Mouse (Mus musculus): Measurements from ENCODE around the gene Ankrd9. TPM values are rescaled to one million over a fixed set of nuclear protein-coding genes. Genes with fewer than 3 reads are reported as not detected.

The Ankrd9 gene
- polyA plus RNA-seq, 2 experiments, result 11.7 to 15.6 TPM

GRCm38 (mm10) chr12:110948082-110948909 lies 30.5 kb downstream of the Ankrd9 start:
- no peak overlapping the region for H3K9ac ChIP-seq (ENCODE audit: low read depth, low read length, severe bottlenecking)
- H3K4me3 ChIP-seq (replicated peaks; ENCODE audit: low read length), result no peak overlapping the region
- no peak for DNase-seq (ENCODE audit: low spot score)
- no peaks in the 10 kb centered on the region for H3K4me1 ChIP-seq (ENCODE audit: control insufficient read depth, insufficient read depth, low read length)
- ATAC-seq (ENCODE audit: low FRiP score, low read depth), result no peak
- H3K27me3 ChIP-seq (ENCODE audit: control insufficient read depth, insufficient read depth, low read length), result no peaks in the 10 kb centered on the region
- H3K4me2 ChIP-seq (replicated peaks; ENCODE audit: low read depth, low read length, severe bottlenecking), result no peak overlapping the region
- H3K27ac ChIP-seq (replicated peaks; ENCODE audit: low read depth, low read length), result no peak overlapping the region
- H3K9me3 ChIP-seq (ENCODE audit: control insufficient read depth, low read length), result no peaks in the 10 kb centered on the region
- 93% methylated on average over 6 of the region's 6 CpGs for WGBS
- TF ChIP-seq POLR2A (IDR thresholded peaks at IDR 0.05; ENCODE audit: borderline replicate concordance, extremely low read depth, insufficient read depth, insufficient read length), result no peak
- H3K36me3 ChIP-seq (ENCODE audit: control insufficient read depth, insufficient read depth, low read length), result peaks cover 23% of the 10 kb centered on the region

- no peak overlapping the region for H3K27ac ChIP-seq (replicated peaks; ENCODE audit: low read depth, low read length)
- no peaks in the 10 kb centered on the region for H3K4me1 ChIP-seq (ENCODE audit: control insufficient read depth, insufficient read depth, low read length)
- DNase-seq (ENCODE audit: low spot score) (no peak), ATAC-seq (ENCODE audit: low FRiP score, low read depth) (no peak)
- no peak overlapping the region; the same call in 1 of the 2 replicates for H3K9ac ChIP-seq (ENCODE audit: low read depth, low read length, severe bottlenecking)
- no peak overlapping the region for H3K4me2 ChIP-seq (replicated peaks; ENCODE audit: low read depth, low read length, severe bottlenecking)
- no peak for TF ChIP-seq POLR2A (IDR thresholded peaks at IDR 0.05; ENCODE audit: borderline replicate concordance, extremely low read depth, insufficient read depth, insufficient read length)
- WGBS, result 93% methylated on average over 7 of the region's 7 CpGs
- peaks cover 35% of the 10 kb centered on the region for H3K36me3 ChIP-seq (ENCODE audit: control insufficient read depth, insufficient read depth, low read length)
- H3K4me3 ChIP-seq (replicated peaks; ENCODE audit: low read length), result no peak overlapping the region
- no peaks in the 10 kb centered on the region for H3K27me3 ChIP-seq (ENCODE audit: control insufficient read depth, insufficient read depth, low read length)
- no peaks in the 10 kb centered on the region for H3K9me3 ChIP-seq (ENCODE audit: control insufficient read depth, low read length)
These were observed 32.6 kb downstream of the Ankrd9 start for GRCm38 (mm10) chr12:110946216-110946615.

GRCm38 (mm10) chr12:110940869-110941268 lies 38.0 kb downstream of the Ankrd9 start:
- no peak for TF ChIP-seq POLR2A (IDR thresholded peaks at IDR 0.05; ENCODE audit: borderline replicate concordance, extremely low read depth, insufficient read depth, insufficient read length)
- H3K36me3 ChIP-seq (ENCODE audit: control insufficient read depth, insufficient read depth, low read length), result peaks cover 48% of the 10 kb centered on the region
- no peak overlapping the region for H3K4me2 ChIP-seq (replicated peaks; ENCODE audit: low read depth, low read length, severe bottlenecking)
- whole genome bisulfite sequencing, result 87% methylated on average over 2 of the region's 3 CpGs
- DNase-seq (ENCODE audit: low spot score) (no peak), ATAC-seq (ENCODE audit: low FRiP score, low read depth) (no peak)
- no peaks in the 10 kb centered on the region for H3K27me3 ChIP-seq (ENCODE audit: control insufficient read depth, insufficient read depth, low read length)
- H3K27ac ChIP-seq (replicated peaks; ENCODE audit: low read depth, low read length), result no peak overlapping the region
- no peaks in the 10 kb centered on the region for H3K9me3 ChIP-seq (ENCODE audit: control insufficient read depth, low read length)
- H3K4me3 ChIP-seq (replicated peaks; ENCODE audit: low read length), result no peak overlapping the region
- no peaks in the 10 kb centered on the region for H3K4me1 ChIP-seq (ENCODE audit: control insufficient read depth, insufficient read depth, low read length)
- H3K9ac ChIP-seq (ENCODE audit: low read depth, low read length, severe bottlenecking), result no peak overlapping the region

DNA sequence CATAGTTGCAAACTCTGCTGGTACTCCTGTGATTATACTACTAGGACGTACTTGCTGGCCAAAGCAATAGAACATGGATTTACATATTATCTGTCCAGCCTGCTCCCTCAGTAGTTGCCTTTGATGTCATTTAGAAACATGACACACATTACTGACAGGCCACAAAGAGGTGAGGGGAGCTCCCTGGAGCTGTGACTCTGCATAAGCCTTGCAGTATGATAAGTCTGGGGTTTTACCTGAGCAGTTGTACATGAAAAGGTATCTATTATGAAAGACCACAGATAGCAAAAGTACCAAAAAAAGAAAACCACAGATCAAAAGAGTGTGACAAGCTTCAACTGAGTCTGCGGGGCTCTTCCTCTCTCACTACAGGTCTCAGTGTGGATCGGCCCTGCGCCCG lies 39.5 kb downstream of the Ankrd9 start:
- no peak for TF ChIP-seq POLR2A (IDR thresholded peaks at IDR 0.05; ENCODE audit: borderline replicate concordance, extremely low read depth, insufficient read depth, insufficient read length)
- Histone ChIP-seq H3K27ac (replicated peaks; ENCODE audit: low read depth, low read length) (no peak overlapping the region), H3K4me1 (ENCODE audit: control insufficient read depth, insufficient read depth, low read length) (no peaks in the 10 kb centered on the region), H3K9me3 (ENCODE audit: control insufficient read depth, low read length) (no peaks in the 10 kb centered on the region), H3K36me3 (ENCODE audit: control insufficient read depth, insufficient read depth, low read length) (peaks cover 37% of the 10 kb centered on the region), H3K27me3 (ENCODE audit: control insufficient read depth, insufficient read depth, low read length) (no peaks in the 10 kb centered on the region), H3K9ac (ENCODE audit: low read depth, low read length, severe bottlenecking) (no peak overlapping the region), H3K4me3 (replicated peaks; ENCODE audit: low read length) (no peak overlapping the region), H3K4me2 (replicated peaks; ENCODE audit: low read depth, low read length, severe bottlenecking) (no peak overlapping the region)
- DNase-seq (ENCODE audit: low spot score) (no peak), ATAC-seq (ENCODE audit: low FRiP score, low read depth) (no peak)
- 90% methylated on average over 5 of the region's 5 CpGs for WGBS

DNA sequence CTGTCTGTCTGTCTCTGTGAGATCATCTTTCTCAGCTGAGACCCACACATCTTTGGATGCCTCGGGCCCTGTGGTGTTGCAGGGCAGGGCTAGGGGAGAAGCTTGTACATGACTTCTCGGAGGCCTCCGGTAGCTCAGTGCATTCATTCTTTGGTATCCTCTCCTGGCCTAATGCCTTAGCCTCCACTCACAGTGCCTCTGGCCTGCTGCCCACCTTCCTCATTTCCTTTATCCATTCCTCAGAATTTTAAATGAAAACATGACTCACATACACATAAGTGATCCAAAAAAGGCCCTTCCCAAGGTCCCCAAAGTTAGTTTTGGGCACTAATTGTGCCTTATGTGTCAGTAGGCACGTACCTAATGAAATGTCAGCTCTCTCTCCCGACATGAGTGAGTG lies 41.3 kb downstream of the Ankrd9 start:
- Histone ChIP-seq H3K4me2 (replicated peaks; ENCODE audit: low read depth, low read length, severe bottlenecking) (no peak overlapping the region), H3K9ac (ENCODE audit: low read depth, low read length, severe bottlenecking) (no peak overlapping the region), H3K27ac (replicated peaks; ENCODE audit: low read depth, low read length) (no peak overlapping the region), H3K36me3 (ENCODE audit: control insufficient read depth, insufficient read depth, low read length) (peaks cover 48% of the 10 kb centered on the region), H3K27me3 (ENCODE audit: control insufficient read depth, insufficient read depth, low read length) (no peaks in the 10 kb centered on the region), H3K4me1 (ENCODE audit: control insufficient read depth, insufficient read depth, low read length) (no peaks in the 10 kb centered on the region), H3K9me3 (ENCODE audit: control insufficient read depth, low read length) (no peaks in the 10 kb centered on the region), H3K4me3 (replicated peaks; ENCODE audit: low read length) (no peak overlapping the region)
- DNase-seq (ENCODE audit: low spot score) (no peak), ATAC-seq (ENCODE audit: low FRiP score, low read depth) (no peak)
- TF ChIP-seq POLR2A (IDR thresholded peaks at IDR 0.05; ENCODE audit: borderline replicate concordance, extremely low read depth, insufficient read depth, insufficient read length), result no peak
- WGBS, result 87% methylated on average over 5 of the region's 5 CpGs
